Mouse (Mus musculus) small intestine, adult 2 months (tissue): ENCODE measurements around the gene Trim37.

Experiments
- CTCF ChIP-seq: fragments of 200-500 bp; IDR thresholded peaks from 2 replicates; pipeline ENCODE4 v1.5.1; 2012; ENCODE audit warnings: low read depth, mild to moderate bottlenecking, control low read depth, inconsistent platforms, low read length, moderate library complexity, mixed read lengths; ENCODE audit not compliant: insufficient replicate concordance, insufficient read length; ENCODE audit errors: extremely low read depth
- POLR2A ChIP-seq: fragments of 200-500 bp; IDR thresholded peaks from 2 replicates; pipeline ENCODE4 v1.6.1; 2012; ENCODE audit warnings: low read depth, mild to moderate bottlenecking, control low read depth, inconsistent platforms, low read length, moderate library complexity

DNA sequence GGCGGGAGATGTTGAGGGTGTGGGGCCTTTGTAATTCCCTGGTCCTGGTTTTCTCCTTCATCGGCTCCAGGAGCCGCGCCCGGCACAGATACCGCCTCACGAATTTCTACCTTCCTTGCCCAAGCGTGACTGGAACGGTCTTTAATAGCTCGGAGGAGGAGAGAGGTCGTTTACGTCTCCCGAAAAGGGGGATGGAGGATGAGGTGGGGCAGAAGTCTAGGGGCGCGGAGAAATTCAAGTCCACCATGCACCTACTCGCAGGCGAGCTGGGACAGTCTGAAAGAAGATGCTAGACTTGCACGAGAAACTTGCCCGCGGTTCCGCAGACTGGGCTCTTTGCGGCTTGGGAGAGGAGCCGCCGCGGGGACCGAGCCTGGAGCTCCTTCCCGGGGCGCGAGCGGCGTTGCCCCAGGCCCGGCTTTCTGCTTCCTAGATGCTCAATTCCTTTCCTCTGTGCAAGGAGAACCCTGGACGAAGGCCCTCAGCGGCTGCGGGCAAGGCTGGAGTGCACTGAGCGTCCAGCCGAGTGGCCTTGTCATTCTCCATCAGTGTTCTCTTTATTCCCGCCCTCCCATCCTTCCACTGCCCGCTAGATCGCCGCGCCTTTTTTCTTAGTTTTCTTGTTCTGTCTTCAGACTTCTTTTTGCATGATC lies 17.2 kb upstream of the Trim37 start:
- TF ChIP-seq CTCF, result no peak
- no peak for TF ChIP-seq POLR2A
